19 mouse cellular contexts compared by ENCODE assay signal in genomic region chr13:94513898-94514297, GRCm38 (mm10).
A peak's percentile ranks its signal among the peaks of the same experiment; 100 is the strongest.
DNase-seq lines count a peak whose midpoint lies in the region; ATAC-seq and TF ChIP-seq lines count a peak whose summit lies in the region.
"Had no signal": no experiment of that assay in that cellular context is flagged by ENCODE, and none has a peak within 500 bp of the region (broad histone marks: within the 10 kb centered on the region; RNA-seq: fewer than 3 reads in every experiment).

No protein-coding gene starts in this region.

- H3K4me2 ChIP-seq in heart, embryonic 16.5 days (ENCODE audit: low read depth, low read length): no peak overlapping the region
- H3K4me2 ChIP-seq in liver, embryonic 11.5 days: peak overlapping the region; percentile 54
- no peak overlapping the region for H3K4me2 ChIP-seq in liver, embryonic 16.5 days (ENCODE audit: low read depth, low read length)
- no peak overlapping the region for H3K4me2 ChIP-seq in hindbrain, embryonic 12.5 days (replicated peaks)
- H3K4me2 ChIP-seq: embryonic facial prominence, embryonic 15.5 days; hindbrain, embryonic 13.5 days; midbrain, embryonic 13.5 days had no signal

- H3K9ac ChIP-seq in heart, embryonic 16.5 days (ENCODE audit: low read length): no peak overlapping the region
- peak overlapping the region; percentile 23; the same call in 1 of the 2 replicates for H3K9ac ChIP-seq in liver, embryonic 11.5 days (ENCODE audit: low read depth, low read length)
- no peak overlapping the region for H3K9ac ChIP-seq in liver, embryonic 16.5 days (ENCODE audit: low read depth, low read length)
- H3K9ac ChIP-seq in hindbrain, embryonic 12.5 days: no peak overlapping the region
- H3K9ac ChIP-seq: embryonic facial prominence, embryonic 15.5 days; hindbrain, embryonic 13.5 days; midbrain, embryonic 13.5 days had no signal

- no peak for TF ChIP-seq CTCF in layer of hippocampus, adult 2 months (conservative IDR thresholded peaks at IDR 0.05)

- H3K9me3 ChIP-seq in heart, embryonic 16.5 days (replicated peaks; ENCODE audit: control insufficient read depth, low read length): no peaks in the 10 kb centered on the region
- H3K9me3 ChIP-seq in liver, embryonic 11.5 days (ENCODE audit: control insufficient read depth, low read length): no peaks in the 10 kb centered on the region
- no peaks in the 10 kb centered on the region for H3K9me3 ChIP-seq in liver, embryonic 16.5 days (replicated peaks; ENCODE audit: control insufficient read depth, low read length)
- H3K9me3 ChIP-seq in hindbrain, embryonic 12.5 days (replicated peaks): no peaks in the 10 kb centered on the region
- H3K9me3 ChIP-seq: embryonic facial prominence, embryonic 15.5 days; hindbrain, embryonic 13.5 days; midbrain, embryonic 13.5 days had no signal

- peaks cover 12% of the 10 kb centered on the region for H3K4me1 ChIP-seq in heart, embryonic 16.5 days (ENCODE audit: control insufficient read depth, insufficient read depth, low read length)
- H3K4me1 ChIP-seq in liver, embryonic 11.5 days (replicated peaks; ENCODE audit: control insufficient read depth, insufficient read depth, low read length): peaks cover 29% of the 10 kb centered on the region
- peaks cover 9% of the 10 kb centered on the region for H3K4me1 ChIP-seq in liver, embryonic 16.5 days (ENCODE audit: control insufficient read depth, low read depth, low read length)
- peaks cover 5% of the 10 kb centered on the region; the same call in 1 of the 2 replicates for H3K4me1 ChIP-seq in hindbrain, embryonic 12.5 days
- H3K4me1 ChIP-seq: embryonic facial prominence, embryonic 15.5 days had no signal

- ATAC-seq in heart, embryonic 16.5 days (replicated peaks; ENCODE audit: extremely low read depth, insufficient read depth, low FRiP score): 0 out of 2 replicates have a peak, but pooled peaks have one; percentile 41
- ATAC-seq in liver, embryonic 11.5 days (replicated peaks; ENCODE audit: low FRiP score): peak; percentile 77
- peak; percentile 73 for ATAC-seq in liver, embryonic 16.5 days (ENCODE audit: low read depth)
- no peak for ATAC-seq in hindbrain, embryonic 12.5 days (ENCODE audit: low FRiP score)
- ATAC-seq: forebrain, embryonic 14.5 days; midbrain, embryonic 13.5 days had no signal

- H3K27ac ChIP-seq in heart, embryonic 16.5 days (ENCODE audit: low read length): peak overlapping the region; percentile 4; the same call in 1 of the 2 replicates
- H3K27ac ChIP-seq in liver, embryonic 11.5 days (ENCODE audit: low read depth, low read length): peak overlapping the region; percentile 62
- H3K27ac ChIP-seq in liver, embryonic 16.5 days (ENCODE audit: low read length): peak overlapping the region; percentile 40
- H3K27ac ChIP-seq in layer of hippocampus, adult 2 months: no peak overlapping the region
- no peak overlapping the region for H3K27ac ChIP-seq in hindbrain, embryonic 12.5 days
- H3K27ac ChIP-seq: embryonic facial prominence, embryonic 15.5 days; gastrocnemius, adult 2 months; hindbrain, embryonic 13.5 days; midbrain, embryonic 13.5 days had no signal

- 36% methylated on average over 9 of the region's 9 CpGs for WGBS in heart, embryonic 16.5 days
- WGBS in liver, embryonic 11.5 days: 23% methylated on average over 9 of the region's 9 CpGs
- 25% methylated on average over 9 of the region's 9 CpGs for WGBS in liver, embryonic 16.5 days (ENCODE audit: insufficient replicate concordance)
- 88% methylated on average over 9 of the region's 9 CpGs for WGBS in hindbrain, embryonic 12.5 days

- H3K27me3 ChIP-seq in heart, embryonic 16.5 days (ENCODE audit: control insufficient read depth, insufficient read depth, low read length): no peaks in the 10 kb centered on the region
- no peaks in the 10 kb centered on the region for H3K27me3 ChIP-seq in liver, embryonic 11.5 days (replicated peaks; ENCODE audit: control insufficient read depth, insufficient read depth, low read length)
- H3K27me3 ChIP-seq in liver, embryonic 16.5 days (ENCODE audit: control insufficient read depth, insufficient read depth, low read depth, low read length): no peaks in the 10 kb centered on the region
- H3K27me3 ChIP-seq in hindbrain, embryonic 12.5 days: no peaks in the 10 kb centered on the region
- H3K27me3 ChIP-seq: embryonic facial prominence, embryonic 15.5 days; hindbrain, embryonic 13.5 days; midbrain, embryonic 13.5 days had no signal

- no peak for DNase-seq in heart, adult 11 months
- DNase-seq in liver, embryonic 11.5 days (ENCODE audit: low spot score): no peak
- DNase-seq in layer of hippocampus, adult 8-10 months (ENCODE audit: low spot score in 2 of 2): no peak
- no peak for DNase-seq in layer of hippocampus, adult 2 months (ENCODE audit: low spot score in 2 of 2)
- DNase-seq: adrenal gland, postnatal 25 days; cerebellum, adult 9-10 months; gastrocnemius, adult 2 months; heart, postnatal 10 days; kidney, adult 18-20 months; layer of hippocampus, postnatal 36 days; lung, adult 18-20 months; lung, postnatal 10 days had no signal

- H3K36me3 ChIP-seq in heart, embryonic 16.5 days (ENCODE audit: control insufficient read depth, insufficient read depth): no peaks in the 10 kb centered on the region
- peaks cover 2% of the 10 kb centered on the region; the same call in 1 of the 2 replicates for H3K36me3 ChIP-seq in liver, embryonic 11.5 days (ENCODE audit: control insufficient read depth, insufficient read depth, low read length)
- no peaks in the 10 kb centered on the region for H3K36me3 ChIP-seq in liver, embryonic 16.5 days (ENCODE audit: control insufficient read depth, insufficient read depth)
- 0 out of 2 replicates have a peak, but pooled peaks cover 3% of the 10 kb centered on the region for H3K36me3 ChIP-seq in hindbrain, embryonic 12.5 days
- H3K36me3 ChIP-seq: midbrain, embryonic 13.5 days had no signal

- no peak overlapping the region for H3K4me3 ChIP-seq in heart, embryonic 16.5 days (ENCODE audit: low read length)
- H3K4me3 ChIP-seq in liver, embryonic 11.5 days (ENCODE audit: low read depth, low read length): no peak overlapping the region
- H3K4me3 ChIP-seq in liver, embryonic 16.5 days (ENCODE audit: low read depth, low read length): no peak overlapping the region
- no peak overlapping the region for H3K4me3 ChIP-seq in layer of hippocampus, adult 2 months
- no peak overlapping the region for H3K4me3 ChIP-seq in hindbrain, embryonic 12.5 days
- H3K4me3 ChIP-seq: embryonic facial prominence, embryonic 15.5 days; gastrocnemius, adult 2 months; hindbrain, embryonic 13.5 days; midbrain, embryonic 13.5 days had no signal

Comparison
In these comparisons a context has a peak if more than half of its experiments do, and no peak if none do; other contexts are left out.
1. H3K27ac ChIP-seq: peak in heart, embryonic 16.5 days (single experiment), liver, embryonic 11.5 days (single experiment) and liver, embryonic 16.5 days (single experiment); none in layer of hippocampus, adult 2 months (single experiment) and hindbrain, embryonic 12.5 days (single experiment).